Mouse (Mus musculus) lung, postnatal 10 days (tissue): ENCODE measurements around the gene Jph2.

Source experiments
- DNase-seq: peaks from one replicate; pipeline ENCODE4 v3.0.0; 2021

Jph2 gene

DNA sequence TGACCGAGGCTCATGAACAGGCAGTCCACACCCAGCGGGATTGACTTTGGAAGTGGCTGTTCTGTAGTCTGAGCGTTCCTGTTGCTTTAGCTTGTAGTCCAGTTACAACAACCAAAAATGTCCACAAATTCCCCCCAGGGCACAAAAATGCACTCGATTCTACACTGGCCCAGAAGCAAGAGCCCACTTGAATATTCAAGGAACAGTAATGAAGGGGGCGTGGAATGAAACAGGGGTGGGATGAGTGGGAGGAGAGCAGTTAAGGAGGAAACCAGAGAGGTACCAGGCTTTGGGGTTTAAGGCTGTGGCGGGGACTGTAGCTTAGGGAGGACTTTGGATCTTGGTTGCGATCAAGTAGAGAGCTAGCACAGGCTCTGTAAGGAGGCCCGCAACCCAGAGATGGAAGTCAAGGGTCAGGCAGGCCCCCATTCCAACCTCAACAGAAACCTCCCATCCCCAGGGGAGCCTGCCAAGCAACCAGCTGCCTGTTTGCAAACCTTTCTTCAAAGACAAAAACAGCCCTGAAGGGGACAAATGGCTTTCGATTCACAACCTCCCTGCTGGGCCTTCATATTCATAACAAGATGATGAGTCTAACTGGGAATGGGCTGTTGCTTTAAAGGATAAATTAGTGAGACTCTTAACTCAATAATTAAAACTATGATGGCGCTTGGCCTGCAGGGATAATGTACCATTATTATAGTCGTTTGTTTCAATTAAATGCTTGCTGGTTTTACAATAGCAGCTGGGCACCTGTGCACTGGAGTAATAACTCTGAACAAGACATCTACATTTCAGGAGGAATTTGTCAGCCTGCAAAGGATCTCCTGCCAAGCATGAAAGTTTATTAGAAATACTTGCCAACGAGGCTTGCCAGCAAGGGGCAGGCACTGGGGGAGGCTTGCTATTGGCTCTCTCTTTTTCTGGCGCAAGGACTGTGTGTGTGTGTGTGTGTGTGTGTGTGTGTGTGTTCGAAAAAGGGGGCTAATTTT is 97.4 kb downstream of the Jph2 start:
- DNase-seq, result peak; percentile 61

DNA sequence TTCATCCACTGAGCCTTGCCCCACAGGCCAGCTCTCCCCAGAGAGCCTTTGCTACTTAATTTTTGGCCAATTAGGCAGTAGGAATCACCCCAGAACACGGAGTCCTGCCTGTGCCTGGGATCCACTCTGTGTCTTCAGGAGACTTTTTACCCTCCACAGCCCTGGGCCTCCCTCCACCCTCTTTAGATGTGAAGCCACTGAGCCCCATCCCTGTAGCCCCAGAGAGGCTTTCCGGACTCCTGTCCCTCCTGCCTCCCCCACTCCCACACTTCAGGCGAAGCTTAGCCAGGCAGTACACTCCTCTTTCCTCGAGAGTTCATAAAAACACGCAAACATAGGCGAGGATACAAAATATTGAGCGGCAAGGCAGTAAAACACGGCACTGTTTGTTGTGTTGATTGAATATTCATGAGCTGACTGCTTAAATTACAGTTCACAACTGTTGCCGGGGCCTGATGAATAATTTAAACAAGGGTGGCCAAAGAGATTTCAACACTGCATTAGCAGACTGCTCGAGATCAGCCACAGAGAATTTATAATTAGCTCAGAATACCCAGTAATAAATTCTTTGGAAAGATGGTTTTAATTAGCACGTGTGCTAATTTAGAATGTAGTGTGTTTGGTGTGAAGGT is 100.7 kb downstream of the Jph2 start:
- no peak for DNase-seq

DNA sequence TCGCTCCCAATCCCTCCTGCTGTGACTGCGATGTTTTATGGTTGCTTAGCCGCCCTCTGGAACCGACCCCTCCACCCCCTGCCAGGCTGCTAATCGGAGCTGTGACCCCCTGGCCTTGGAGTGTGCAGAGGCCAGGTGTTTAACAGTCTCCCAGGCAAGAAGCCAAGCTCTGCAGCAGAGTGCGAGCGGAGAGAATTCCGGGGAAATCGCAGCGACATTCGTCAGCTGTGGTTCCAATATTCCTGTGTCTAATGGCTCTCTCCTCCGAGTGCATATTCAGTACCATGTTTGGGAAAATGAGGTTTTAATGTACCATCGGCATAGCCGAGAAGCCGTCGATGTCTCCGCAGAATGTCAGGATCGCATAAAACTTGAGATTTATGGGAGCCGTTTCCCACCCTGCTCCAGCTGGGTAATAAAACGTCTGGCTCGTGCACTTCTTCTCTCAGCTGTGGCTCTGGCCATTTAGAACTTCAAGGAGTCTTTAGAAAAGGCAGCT is 108.9 kb downstream of the Jph2 start:
- DNase-seq, result peak; percentile 30
